Mouse (Mus musculus): ENCODE measurements around the gene Atxn2.

DNA sequence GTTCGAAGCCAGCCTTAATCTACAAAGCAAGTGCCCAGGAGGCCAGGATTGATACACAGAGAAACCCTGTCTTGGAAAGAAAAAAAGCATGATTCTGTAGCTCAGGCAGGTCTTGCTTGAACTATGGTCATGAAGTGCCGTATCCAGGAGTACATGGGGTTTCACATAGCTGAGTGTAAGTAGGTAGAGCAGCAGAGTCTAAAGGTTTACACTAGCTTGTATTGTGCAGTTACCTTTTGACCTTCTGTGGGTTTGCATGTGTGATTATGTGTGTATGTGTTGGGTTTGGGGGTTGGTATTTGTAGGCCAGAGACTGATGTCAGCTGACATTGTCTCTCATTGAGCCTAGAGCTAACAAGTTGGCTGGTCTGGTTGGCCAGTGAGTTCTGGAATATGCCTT, 18.9 kb downstream of the Atxn2 start:
- TF ChIP-seq CTCF (IDR thresholded peaks at IDR 0.05; ENCODE audit: borderline replicate concordance, control insufficient read depth, extremely low read depth, insufficient read depth, low read length, poor library complexity), result no peak
- TF ChIP-seq POLR2A (IDR thresholded peaks at IDR 0.05; ENCODE audit: control insufficient read depth, extremely low read depth, insufficient read depth, low read length, poor library complexity), result no peak

Measured in thymus, adult 2 months (tissue).